Mouse (Mus musculus) adrenal gland, postnatal 14 days (tissue): Measurements from ENCODE around the gene Efna2. TPM values are rescaled to one million over a fixed set of nuclear protein-coding genes. Genes with fewer than 3 reads are reported as not detected.

ENCODE experiments used
- DNase-seq: peaks from one replicate; pipeline ENCODE4 v3.0.0; 2021; ENCODE audit warnings: mixed read lengths
- long read RNA-seq, 2 experiments: library from polyadenylated mRNA; stranded (forward); transcript quantifications; one replicate each; pipeline ENCODE4 v2.0.0; 2021
- total RNA-seq: library from RNA; stranded (reverse); gene quantifications from 2 replicates; pipeline ENCODE4 v1.2.3, GENCODE M21; 2021

Gene Efna2
- 3.1 and 3.9 TPM in 2 replicates for total RNA-seq
- long read RNA-seq, experiment 1, transcript Efna2-201 (4 exons, 2,131 nt): major isoform, 19 of 19 reads
- long read RNA-seq, experiment 1, partial matches to known transcripts: 0 of 19 reads
- long read RNA-seq, experiment 1, other reads (novel, unspliced or antisense): 0 of 19 reads
- long read RNA-seq, experiment 2, transcript Efna2-201 (4 exons, 2,131 nt): major isoform, 6 of 6 reads
- long read RNA-seq, experiment 2, partial matches to known transcripts: 0 of 6 reads
- long read RNA-seq, experiment 2, other reads (novel, unspliced or antisense): 0 of 6 reads

DNA sequence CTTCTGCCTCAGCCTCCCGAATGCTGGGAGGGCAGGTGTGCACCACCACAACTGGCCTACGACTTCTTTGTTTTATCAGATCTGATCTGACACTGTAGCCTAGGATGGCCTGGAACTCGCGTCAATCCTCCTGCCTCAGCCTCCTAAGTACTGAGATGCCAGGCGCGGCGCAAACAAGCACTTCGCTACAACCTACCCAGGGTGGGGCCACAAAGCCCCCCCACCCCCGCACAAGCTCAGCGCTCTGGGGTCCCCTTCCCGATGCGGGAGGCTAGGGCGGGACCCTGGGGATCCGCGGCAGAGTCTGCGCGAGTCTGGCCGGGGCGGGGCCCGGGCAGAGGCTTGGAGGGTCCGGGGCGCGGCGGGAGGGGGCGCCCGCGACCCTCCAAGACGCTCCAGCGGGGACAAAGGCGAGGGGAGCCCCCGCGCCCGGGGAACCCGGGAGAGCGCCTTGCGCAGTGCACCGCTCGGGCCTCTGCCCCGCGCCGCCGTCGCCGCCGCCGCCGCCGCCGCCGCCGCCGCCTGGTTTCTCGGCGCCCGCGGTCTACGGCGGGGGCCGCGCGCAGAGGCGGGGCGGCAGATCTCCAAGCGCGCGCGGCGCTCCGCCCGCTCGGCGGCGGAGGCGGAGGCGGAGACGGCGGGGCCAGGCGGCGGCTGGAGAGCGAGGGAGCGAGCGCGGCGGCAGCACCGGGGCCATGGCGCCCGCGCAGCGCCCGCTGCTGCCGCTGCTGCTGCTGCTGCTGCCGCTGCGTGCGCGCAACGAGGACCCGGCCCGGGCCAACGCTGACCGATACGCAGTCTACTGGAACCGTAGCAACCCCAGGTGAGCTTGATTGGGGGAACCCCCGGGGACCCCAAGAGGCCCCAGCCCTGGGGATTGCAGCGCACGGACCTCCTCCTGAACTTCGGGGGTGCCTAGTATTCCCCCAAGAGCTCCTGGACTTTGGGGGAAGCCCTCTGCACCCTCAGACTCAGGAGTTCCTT, at the start of gene Efna2:
Gene Efna2 (plus strand): TSS at position 415 of the 984 bp plus-strand sequence.
- peak; percentile 72 for DNase-seq

DNA sequence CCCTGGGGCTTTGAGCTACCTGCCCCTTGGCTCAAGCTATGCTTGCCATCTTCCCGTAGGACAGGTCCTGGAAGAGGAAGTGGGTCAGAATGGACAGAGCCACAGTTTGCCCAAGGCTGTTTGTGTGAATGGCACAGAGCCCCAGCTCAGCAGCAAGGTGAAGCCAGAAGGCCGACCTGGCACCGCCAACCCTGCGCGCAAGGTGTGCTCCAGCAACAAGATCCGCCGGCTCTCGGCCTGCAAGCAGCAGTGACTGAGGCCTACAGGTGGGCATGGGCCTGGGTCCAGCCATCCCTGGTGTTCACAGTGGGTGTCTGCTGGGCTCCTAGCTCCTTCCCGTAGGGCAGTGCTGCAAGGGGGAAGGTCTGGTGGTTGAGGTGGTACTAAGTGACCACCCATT, 49.4 kb upstream of the Efna2 start:
- DNase-seq: no peak

GRCm38 (mm10) chr10:80130403-80131031, 48.8 kb upstream of the Efna2 start:
- no peak for DNase-seq

DNA sequence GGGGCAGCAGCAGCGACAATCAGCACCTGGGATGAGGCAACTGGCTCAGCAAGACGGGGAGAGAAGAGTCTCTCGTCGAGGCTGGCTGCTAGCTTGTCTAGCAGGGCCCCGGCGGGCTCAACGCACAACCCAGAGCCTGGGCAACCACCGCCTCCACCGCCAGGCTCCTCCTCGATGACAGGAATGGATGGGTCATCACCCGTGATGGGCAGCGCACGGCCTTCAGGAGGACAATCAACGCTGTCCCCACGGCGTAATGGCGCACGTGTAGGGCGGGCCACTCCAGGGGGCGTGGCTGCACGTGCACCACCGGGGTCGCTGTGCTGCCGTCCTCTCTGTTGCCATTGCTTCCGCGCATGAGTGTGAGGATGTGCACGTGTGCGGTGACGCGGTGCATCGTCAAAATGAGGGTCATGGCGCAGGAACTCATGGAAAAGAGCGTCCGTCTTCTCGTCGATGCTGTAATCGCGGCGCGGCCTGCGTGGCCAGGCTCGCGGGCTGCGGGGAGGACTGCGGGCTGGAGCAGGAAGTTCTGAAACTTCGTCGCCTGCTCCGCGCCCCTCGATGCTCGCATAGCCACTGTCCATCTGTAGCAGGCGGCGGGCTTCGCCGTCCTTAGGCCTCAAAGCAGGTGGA, 47.8 kb upstream of the Efna2 start:
- DNase-seq: peak; percentile 87

GRCm38 (mm10) chr10:80131952-80132350, 47.3 kb upstream of the Efna2 start:
- no peak for DNase-seq

- peak; percentile 55 for DNase-seq
Observed at GRCm38 (mm10) chr10:80133226-80133849, 45.9 kb upstream of the Efna2 start.

- DNase-seq: peak; percentile 72
Observed at GRCm38 (mm10) chr10:80134421-80134820, 44.9 kb upstream of the Efna2 start.

DNA sequence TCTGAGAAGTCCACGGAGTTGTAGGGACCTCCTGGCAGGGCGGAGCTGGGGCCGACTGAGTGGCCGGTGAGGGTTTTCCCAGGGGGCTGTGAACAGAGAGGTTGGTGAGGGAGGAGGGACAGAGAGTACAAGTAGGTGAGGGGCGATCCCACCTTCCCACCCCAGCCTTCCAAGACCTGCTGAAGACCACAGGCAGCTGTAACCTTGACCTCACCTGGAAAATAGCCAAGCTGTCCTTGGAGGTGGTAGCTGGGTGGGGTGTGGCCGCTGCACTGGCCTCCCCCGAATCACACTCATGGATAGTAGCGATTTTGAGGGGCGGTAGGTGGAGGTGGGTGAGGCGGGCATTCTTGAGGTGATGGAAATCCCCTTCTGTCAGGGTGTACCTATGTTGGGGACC, 44.1 kb upstream of the Efna2 start:
- DNase-seq: no peak

DNA sequence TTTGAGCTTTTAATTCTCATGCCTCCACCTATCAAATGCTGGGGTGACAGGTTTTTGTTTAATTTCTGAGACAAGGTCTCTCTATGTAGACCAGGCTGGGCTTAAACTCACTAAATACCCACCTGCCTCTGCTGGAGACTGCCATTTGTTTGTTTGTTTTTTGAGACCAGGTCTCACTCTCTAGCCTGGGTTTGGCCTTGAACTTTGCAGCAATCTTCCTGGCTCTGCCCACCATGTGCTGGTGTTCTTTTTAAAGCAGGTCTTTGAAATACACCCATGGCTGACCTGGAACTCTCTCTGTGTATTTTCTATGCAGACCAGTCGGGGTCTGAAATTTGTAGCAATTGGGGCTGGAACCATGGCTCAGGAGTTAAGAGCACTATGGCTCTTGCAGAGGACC, 43.6 kb upstream of the Efna2 start:
- DNase-seq: no peak

GRCm38 (mm10) chr10:80136179-80136951, 42.9 kb upstream of the Efna2 start:
- peak; percentile 48 for DNase-seq

GRCm38 (mm10) chr10:80136952-80137625, 42.2 kb upstream of the Efna2 start:
- DNase-seq: peak; percentile 71

- DNase-seq: peak; percentile 56
Observed at GRCm38 (mm10) chr10:80137626-80138552, 41.4 kb upstream of the Efna2 start.

- DNase-seq: peak; percentile 82
Observed at GRCm38 (mm10) chr10:80138553-80139438, 40.5 kb upstream of the Efna2 start, which contains the start of gene Atp5d. Gene Atp5d (plus strand): TSS chr10:80138632.

DNA sequence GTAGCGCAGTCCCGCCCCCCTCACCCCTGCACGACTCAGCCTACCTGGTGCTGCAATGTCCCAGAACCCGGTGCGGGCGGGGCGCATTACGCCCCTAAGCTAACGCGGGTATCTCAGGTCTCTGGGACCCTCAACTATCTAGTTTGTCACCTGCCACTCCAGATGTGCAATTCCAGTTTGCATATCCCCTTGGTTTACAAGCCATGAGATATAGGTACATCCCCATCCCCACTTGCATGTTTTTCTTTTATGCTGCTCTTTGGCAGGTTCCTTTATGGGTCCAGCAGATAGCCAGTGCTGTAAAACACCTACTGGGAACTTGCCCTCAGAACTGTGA, 39.9 kb upstream of the Efna2 start:
- DNase-seq: no peak

- DNase-seq: no peak
Observed at GRCm38 (mm10) chr10:80139975-80140665, 39.2 kb upstream of the Efna2 start.

- no peak for DNase-seq
Observed at GRCm38 (mm10) chr10:80140666-80141035, 38.6 kb upstream of the Efna2 start, which contains the start of gene Cbarp. Gene Cbarp (minus strand): TSS chr10:80140835.

GRCm38 (mm10) chr10:80141243-80141642, 38.0 kb upstream of the Efna2 start:
- DNase-seq: peak; percentile 98
